Mouse (Mus musculus) C2C12 (cell line): Measurements from ENCODE around the gene Lrmda. TPM values are rescaled to one million over a fixed set of nuclear protein-coding genes. Genes with fewer than 3 reads are reported as not detected.

Experiments used
- H3K27me3 ChIP-seq: one replicate; pipeline ENCODE4 v1.6.1; 2011; ENCODE audit not compliant: control insufficient read depth, insufficient read depth, insufficient read length
- H3K36me3 ChIP-seq: one replicate; pipeline ENCODE4 v1.6.1; 2011; ENCODE audit not compliant: control insufficient read depth, insufficient read depth
- H3K4me3 ChIP-seq: one replicate; pipeline ENCODE4 v1.5.1; 2011; ENCODE audit warnings: mild to moderate bottlenecking, control low read depth; ENCODE audit not compliant: poor library complexity, insufficient read depth, severe bottlenecking
- H3K79me2 ChIP-seq: one replicate; pipeline ENCODE4 v1.6.1; 2011; ENCODE audit not compliant: control insufficient read depth, insufficient read depth
- H3K79me3 ChIP-seq: one replicate; pipeline ENCODE4 v1.6.1; 2011; ENCODE audit warnings: low read depth, control low read depth
- H3ac ChIP-seq: one replicate; pipeline ENCODE3; 2011; ENCODE audit warnings: low read depth; ENCODE audit not compliant: control insufficient read depth, insufficient read length
- CEBPB ChIP-seq: IDR thresholded peaks from one replicate; pipeline ENCODE4 v1.6.1; 2011; ENCODE audit warnings: low read depth, mild to moderate bottlenecking, control low read depth, moderate library complexity
- CTCF ChIP-seq: IDR thresholded peaks from one replicate; pipeline ENCODE4 v1.5.1; 2011; ENCODE audit not compliant: control insufficient read depth, insufficient read depth, insufficient read length
- FOSL1 ChIP-seq: IDR thresholded peaks from one replicate; pipeline ENCODE4 v1.8.0; 2011; ENCODE audit warnings: mild to moderate bottlenecking, low read length; ENCODE audit not compliant: poor library complexity, insufficient read depth, severe bottlenecking
- MAX ChIP-seq: IDR thresholded peaks from one replicate; pipeline ENCODE4 v1.6.1; 2011; ENCODE audit warnings: mild to moderate bottlenecking, control low read depth
- MYOD1 ChIP-seq: IDR thresholded peaks from one replicate; pipeline ENCODE4 v1.6.1; 2011; ENCODE audit warnings: low read depth; ENCODE audit not compliant: control insufficient read depth, insufficient read length
- MYOG ChIP-seq: IDR thresholded peaks from one replicate; pipeline ENCODE4 v1.6.1; 2011; ENCODE audit not compliant: control insufficient read depth, insufficient read length; ENCODE audit errors: extremely low read depth
- USF1 ChIP-seq: IDR thresholded peaks from one replicate; pipeline ENCODE4 v1.6.1; 2011; ENCODE audit warnings: low read depth, mild to moderate bottlenecking, control low read depth, moderate library complexity
- polyA plus RNA-seq: library from polyadenylated mRNA; unstranded; fragments of >200 nt; fragmentation: generic; extraction: Trizol; gene quantifications from one replicate; pipeline ENCODE4 v1.2.1, GENCODE M21; 2012; ENCODE audit warnings: missing spikeins

Lrmda gene
- polyA plus RNA-seq, 1 experiment = not detected

DNA sequence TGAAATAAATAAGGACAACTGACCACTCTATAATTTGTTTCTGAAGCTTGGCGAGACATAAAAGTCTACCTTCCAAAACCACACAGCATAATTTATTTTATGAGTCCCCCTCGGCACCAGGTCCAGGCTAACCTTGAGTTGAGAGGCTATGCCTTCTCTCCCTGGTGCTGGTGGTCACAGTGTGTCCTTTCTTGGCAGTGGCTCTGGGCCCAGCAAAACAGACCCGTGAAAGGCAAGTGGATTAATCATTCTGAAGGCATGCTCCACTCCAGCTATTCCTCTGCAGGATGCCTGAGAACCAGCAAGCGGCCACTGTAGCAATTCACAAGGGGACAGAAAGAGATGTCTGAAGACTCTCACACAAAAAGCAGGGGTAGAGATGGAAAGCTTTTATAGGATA, 887.2 kb downstream of the Lrmda start:
- Histone ChIP-seq H3K27me3 (no peaks in the 10 kb centered on the region), H3K79me3 (no peaks in the 10 kb centered on the region), H3K79me2 (no peaks in the 10 kb centered on the region), H3ac (no peak overlapping the region), H3K36me3 (no peaks in the 10 kb centered on the region), H3K4me3 (no peak overlapping the region)
- TF ChIP-seq CEBPB (no peak), MYOD1 (no peak), FOSL1 (no peak), CTCF (no peak), USF1 (no peak), MAX (no peak), MYOG (no peak)

DNA sequence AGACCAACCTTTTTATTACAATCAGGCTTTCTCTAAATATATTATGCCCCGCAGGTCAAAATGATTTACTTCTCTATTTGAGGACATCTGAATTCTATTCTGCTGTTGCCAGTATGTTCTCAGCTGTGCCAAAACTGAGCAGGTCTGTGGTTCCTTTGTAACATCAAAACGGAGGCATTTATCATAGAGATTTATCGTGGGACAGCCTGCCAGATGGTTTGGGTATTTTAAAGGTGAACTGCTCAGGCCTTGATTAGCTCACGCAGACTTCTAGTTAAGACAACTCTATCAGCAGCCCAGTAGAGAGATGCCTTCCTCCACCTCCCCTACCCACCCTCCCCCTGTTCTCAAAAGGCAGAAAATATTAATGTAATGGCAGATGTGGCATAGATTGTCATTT, 887.7 kb downstream of the Lrmda start:
- no peaks in the 10 kb centered on the region for H3K79me3 ChIP-seq
- TF ChIP-seq USF1 (no peak), CTCF (no peak), MYOG (no peak), MYOD1 (no peak), MAX (no peak), CEBPB (no peak), FOSL1 (no peak)
- no peak overlapping the region for H3ac ChIP-seq
- H3K36me3 ChIP-seq = no peaks in the 10 kb centered on the region
- H3K79me2 ChIP-seq = no peaks in the 10 kb centered on the region
- H3K4me3 ChIP-seq = no peak overlapping the region
- H3K27me3 ChIP-seq = no peaks in the 10 kb centered on the region

DNA sequence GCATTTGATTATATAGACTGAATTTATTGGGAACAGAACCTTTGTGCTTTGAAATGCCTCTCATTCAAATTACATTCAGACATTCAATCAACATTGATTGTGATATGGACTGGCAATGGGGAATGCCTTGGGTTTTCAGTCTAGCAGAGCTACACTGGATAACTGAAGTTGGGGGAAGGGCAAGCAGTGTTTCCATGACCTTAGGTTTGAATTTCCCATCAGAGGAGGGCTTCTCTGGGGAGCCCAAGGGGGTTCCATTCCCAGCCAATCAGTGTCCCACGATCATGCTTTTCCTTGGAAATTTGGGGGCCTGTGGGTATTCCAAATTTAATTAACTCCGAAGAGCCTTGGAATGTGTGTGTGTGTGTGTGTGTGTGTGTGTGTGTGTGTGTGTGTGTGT, 888.5 kb downstream of the Lrmda start:
- Histone ChIP-seq H3K79me2 (no peaks in the 10 kb centered on the region), H3K4me3 (no peak overlapping the region), H3ac (no peak overlapping the region), H3K79me3 (no peaks in the 10 kb centered on the region), H3K27me3 (no peaks in the 10 kb centered on the region), H3K36me3 (no peaks in the 10 kb centered on the region)
- TF ChIP-seq CEBPB (no peak), USF1 (no peak), CTCF (no peak), MAX (no peak), FOSL1 (no peak), MYOG (no peak), MYOD1 (no peak)

DNA sequence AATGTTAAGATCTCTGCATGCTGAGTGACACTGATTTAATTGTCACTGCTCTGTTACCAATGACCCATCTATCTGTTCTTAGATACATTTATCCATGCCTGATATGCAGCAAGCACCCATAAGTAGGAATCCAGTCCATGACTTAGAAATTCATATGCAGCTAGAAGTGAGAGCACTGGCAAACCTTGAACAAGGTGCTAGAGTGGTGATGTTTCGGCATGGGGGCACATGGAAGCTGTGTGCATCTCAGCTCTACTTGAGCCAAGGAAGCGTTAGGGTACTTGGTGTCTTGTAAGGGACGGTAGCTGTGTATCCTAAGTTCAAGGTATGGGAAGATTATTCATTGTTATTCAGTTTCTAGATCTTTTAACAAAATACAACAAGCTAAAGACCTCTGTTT, 896.0 kb downstream of the Lrmda start:
- no peaks in the 10 kb centered on the region for H3K79me2 ChIP-seq
- no peaks in the 10 kb centered on the region for H3K36me3 ChIP-seq
- H3K4me3 ChIP-seq = no peak overlapping the region
- no peak overlapping the region for H3ac ChIP-seq
- TF ChIP-seq MYOG (no peak), FOSL1 (no peak), MYOD1 (no peak), CEBPB (no peak), CTCF (no peak), MAX (no peak), USF1 (no peak)
- H3K79me3 ChIP-seq = no peaks in the 10 kb centered on the region
- H3K27me3 ChIP-seq = no peaks in the 10 kb centered on the region

DNA sequence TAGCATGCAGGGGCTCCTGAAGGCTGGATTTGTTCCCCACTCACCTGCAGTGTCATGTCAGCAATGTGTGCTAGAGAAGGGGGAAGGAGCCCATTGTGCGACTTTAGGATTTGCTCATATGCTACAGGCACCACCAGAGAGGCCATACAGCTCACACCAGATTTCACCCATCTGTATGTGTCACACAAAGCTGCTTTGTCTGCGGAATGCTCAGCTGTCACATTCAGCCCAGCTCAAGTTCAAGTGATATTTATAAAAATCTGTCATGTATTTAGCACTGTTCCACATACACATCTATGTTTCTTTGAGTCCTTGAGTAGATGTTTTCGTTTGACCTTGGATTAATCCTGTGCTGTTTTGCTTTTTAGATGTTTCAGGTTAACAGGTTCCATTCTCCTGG, 899.0 kb downstream of the Lrmda start:
- Histone ChIP-seq H3ac (no peak overlapping the region), H3K79me2 (no peaks in the 10 kb centered on the region), H3K79me3 (no peaks in the 10 kb centered on the region), H3K4me3 (no peak overlapping the region), H3K27me3 (no peaks in the 10 kb centered on the region), H3K36me3 (no peaks in the 10 kb centered on the region)
- TF ChIP-seq MYOD1 (no peak), MAX (no peak), CEBPB (no peak), MYOG (no peak), FOSL1 (no peak), CTCF (no peak), USF1 (no peak)

DNA sequence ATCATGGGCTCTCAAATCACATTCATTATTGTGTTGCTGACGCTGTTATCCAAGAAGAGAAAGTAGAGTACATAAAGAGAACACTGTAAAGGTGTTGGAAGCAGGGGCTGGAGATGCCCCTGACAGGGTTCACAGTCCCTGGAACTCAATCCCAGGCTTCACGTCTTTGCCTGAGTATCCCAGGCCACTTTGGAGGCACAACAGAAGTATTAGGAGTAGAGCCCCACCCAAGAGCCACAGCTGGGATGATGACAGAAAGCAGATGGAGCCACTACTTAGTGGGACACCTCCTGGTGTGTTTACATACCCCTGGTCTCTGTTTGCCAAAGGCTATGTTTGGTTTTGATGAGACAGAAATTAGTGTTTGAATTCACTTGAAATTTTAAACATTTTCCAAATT, 899.4 kb downstream of the Lrmda start:
- no peaks in the 10 kb centered on the region for H3K36me3 ChIP-seq
- no peaks in the 10 kb centered on the region for H3K79me3 ChIP-seq
- H3ac ChIP-seq = no peak overlapping the region
- no peaks in the 10 kb centered on the region for H3K27me3 ChIP-seq
- no peak overlapping the region for H3K4me3 ChIP-seq
- no peaks in the 10 kb centered on the region for H3K79me2 ChIP-seq
- TF ChIP-seq CTCF (no peak), MAX (no peak), USF1 (no peak), MYOG (no peak), FOSL1 (no peak), MYOD1 (no peak), CEBPB (no peak)

DNA sequence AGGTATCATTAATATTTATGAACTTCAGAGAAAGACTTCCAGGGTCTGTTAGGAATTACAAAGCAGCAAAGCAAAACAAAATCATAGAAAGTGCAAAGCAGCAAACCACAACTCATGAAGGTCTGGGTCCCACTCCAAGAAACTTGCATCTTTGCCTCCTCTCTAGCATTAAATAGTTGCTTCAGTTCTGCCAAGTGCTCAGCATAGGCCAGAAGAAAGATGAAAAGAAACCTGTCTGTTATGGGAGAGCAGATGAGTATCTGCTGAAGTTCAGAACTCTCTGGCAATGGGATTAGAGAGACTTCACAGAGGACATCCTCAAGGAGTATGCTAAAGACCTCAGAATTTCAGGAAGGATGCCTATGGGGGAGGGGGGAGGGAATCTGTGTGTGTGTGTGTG, 901.6 kb downstream of the Lrmda start:
- H3K79me3 ChIP-seq = no peaks in the 10 kb centered on the region
- no peaks in the 10 kb centered on the region for H3K36me3 ChIP-seq
- H3ac ChIP-seq = no peak overlapping the region
- no peaks in the 10 kb centered on the region for H3K79me2 ChIP-seq
- no peaks in the 10 kb centered on the region for H3K27me3 ChIP-seq
- TF ChIP-seq MAX = no peak
- TF ChIP-seq USF1 = no peak
- TF ChIP-seq CTCF = no peak
- no peak for TF ChIP-seq MYOD1
- TF ChIP-seq MYOG = no peak
- no peak for TF ChIP-seq FOSL1
- TF ChIP-seq CEBPB = no peak
- H3K4me3 ChIP-seq = no peak overlapping the region
